22 mouse cellular contexts compared by ENCODE assay signal in genomic region chrX:146512492-146512891, GRCm38 (mm10).
"Had no signal": no experiment of that assay in that cellular context is flagged by ENCODE, and none has a peak within 500 bp of the region (broad histone marks: within the 10 kb centered on the region; RNA-seq: fewer than 3 reads in every experiment).

No protein-coding gene starts in this region.

- H3K36me3 ChIP-seq: heart, embryonic 13.5 days; heart, embryonic 15.5 days; hindbrain, embryonic 13.5 days; hindbrain, embryonic 15.5 days; limb, embryonic 13.5 days; limb, embryonic 15.5 days; liver, embryonic 12.5 days had no signal

- H3K4me3 ChIP-seq: gastrocnemius, adult 2 months; heart, adult 2 months; heart, embryonic 13.5 days; heart, embryonic 15.5 days; hindbrain, embryonic 13.5 days; hindbrain, embryonic 15.5 days; limb, embryonic 13.5 days; limb, embryonic 15.5 days; liver, embryonic 12.5 days had no signal

- H3K27ac ChIP-seq: gastrocnemius, adult 2 months; heart, adult 2 months; heart, embryonic 13.5 days; heart, embryonic 15.5 days; hindbrain, embryonic 13.5 days; hindbrain, embryonic 15.5 days; hindbrain, postnatal 0 days; limb, embryonic 13.5 days; limb, embryonic 15.5 days; liver, embryonic 12.5 days had no signal

- DNase-seq: gastrocnemius, adult 2 months; gastrocnemius, postnatal 10 days; gastrocnemius, postnatal 25 days; heart, adult 11 months; heart, adult 2 months; heart, postnatal 14 days; heart, postnatal 36 days; kidney, adult 11 months; kidney, adult 2 months; kidney, postnatal 10 days; kidney, postnatal 25 days; layer of hippocampus, adult 9-11 months; layer of hippocampus, postnatal 36 days; left cerebral cortex, postnatal 4 days had no signal

- H3K4me1 ChIP-seq: heart, embryonic 13.5 days; heart, embryonic 15.5 days; hindbrain, embryonic 13.5 days; hindbrain, embryonic 15.5 days; limb, embryonic 13.5 days; limb, embryonic 15.5 days; liver, embryonic 12.5 days had no signal
